Mouse (Mus musculus): ENCODE measurements around the gene Slc45a3. TPM values are rescaled to one million over a fixed set of nuclear protein-coding genes. Genes with fewer than 3 reads are reported as not detected.

Gene Slc45a3
- total RNA-seq, 2 experiments from 2014 or later = 0.48 to 0.68 TPM

DNA sequence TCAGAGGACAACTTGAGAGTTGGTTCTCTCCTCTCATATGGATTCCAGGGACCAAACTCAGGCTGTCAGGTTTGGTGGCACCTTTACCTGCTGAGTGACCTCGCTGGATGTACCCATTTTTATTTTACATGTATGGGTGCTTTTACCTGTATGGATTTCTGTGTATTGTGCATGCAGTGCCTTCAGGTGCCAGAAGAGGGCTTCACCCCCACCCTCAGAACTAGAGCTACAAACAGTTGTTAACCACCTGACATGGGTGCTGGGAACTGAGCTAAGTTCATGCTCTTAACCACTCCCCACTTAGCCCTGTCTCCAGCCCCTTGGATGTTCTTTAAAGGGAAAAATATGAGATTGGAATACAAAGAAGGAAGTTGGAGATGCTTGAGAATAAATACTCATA lies 52.0 kb downstream of the Slc45a3 start:
- TF ChIP-seq CTCF (IDR thresholded peaks at IDR 0.05) = peak; percentile 27
- no peak for DNase-seq (ENCODE audit: extremely low spot score in 1 of 2, low spot score in 2 of 2)
- Histone ChIP-seq H3K27ac (no peak overlapping the region), H3K4me3 (no peak overlapping the region)
- intact Hi-C loops (cut with DNase I) = no loop called here

DNA sequence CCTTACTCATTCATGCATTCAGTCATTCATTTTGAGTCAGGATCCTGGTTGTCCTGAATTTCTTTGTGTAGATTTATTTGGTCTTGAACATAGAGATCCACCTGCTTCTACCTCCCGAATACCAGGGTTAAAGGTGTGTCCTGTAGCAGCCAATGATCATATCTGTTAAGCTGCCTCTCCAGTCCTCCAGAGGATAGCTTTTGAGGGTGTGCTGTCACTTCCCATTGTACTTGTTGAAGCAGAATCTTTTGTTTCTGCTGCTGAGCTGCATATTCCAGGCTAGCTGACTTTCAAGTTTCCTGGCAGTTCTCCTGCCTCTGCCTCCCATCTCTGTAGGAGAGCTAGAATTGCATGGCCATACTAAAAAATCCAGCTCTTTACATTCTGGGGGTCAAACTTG lies 53.9 kb downstream of the Slc45a3 start:
- Histone ChIP-seq H3K4me3 (no peak overlapping the region), H3K27ac (no peak overlapping the region)
- no peak for TF ChIP-seq CTCF (IDR thresholded peaks at IDR 0.05)
- intact Hi-C loops (cut with DNase I) = no loop called here
- no peak for DNase-seq (ENCODE audit: extremely low spot score in 1 of 2, low spot score in 2 of 2)

DNA sequence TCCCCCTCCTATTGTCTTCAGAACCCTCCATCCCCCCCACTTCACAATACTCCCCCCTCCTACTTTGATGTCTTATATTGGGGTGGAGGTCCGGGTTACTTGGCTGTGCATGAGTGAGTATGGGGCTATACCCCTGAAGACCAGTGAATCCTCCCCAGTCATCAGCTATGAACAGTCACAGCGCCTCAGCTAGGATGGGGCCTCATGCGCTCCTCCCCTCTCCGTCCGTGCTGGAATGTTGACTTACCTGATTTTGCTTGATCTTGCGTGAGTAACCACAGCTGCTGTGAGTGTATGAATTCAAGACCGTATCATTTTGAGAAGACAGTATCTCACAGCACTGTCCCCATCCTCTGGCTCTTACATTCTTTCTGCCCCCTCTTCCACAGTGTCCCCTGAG lies 57.1 kb downstream of the Slc45a3 start:
- TF ChIP-seq CTCF (IDR thresholded peaks at IDR 0.05) = no peak
- Histone ChIP-seq H3K4me3 (no peak overlapping the region), H3K27ac (no peak overlapping the region)
- intact Hi-C loops (cut with DNase I) = no loop called here
- no peak for DNase-seq (ENCODE audit: extremely low spot score in 1 of 2, low spot score in 2 of 2)

DNA sequence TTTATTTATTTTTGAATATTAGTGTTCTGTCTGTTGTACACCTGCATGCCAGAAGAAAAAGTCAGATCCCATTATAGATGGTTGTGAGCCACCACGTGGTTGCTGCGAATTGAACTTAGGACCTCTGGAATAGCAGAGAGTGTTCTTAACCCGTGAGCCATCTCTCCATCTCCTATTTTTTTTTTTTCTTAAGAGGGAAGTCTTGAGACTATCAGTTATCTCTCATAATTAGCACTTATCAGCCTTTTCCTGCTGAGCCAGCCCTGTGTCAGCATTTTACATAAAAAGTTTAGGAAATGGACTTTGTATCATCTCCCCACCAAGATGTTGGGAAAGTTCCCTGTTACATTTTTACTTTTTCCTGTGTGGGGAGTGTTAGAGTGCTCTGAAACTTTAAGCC lies 59.3 kb downstream of the Slc45a3 start:
- no peak for TF ChIP-seq CTCF (IDR thresholded peaks at IDR 0.05)
- intact Hi-C loops (cut with DNase I) = no loop called here
- no peak for DNase-seq (ENCODE audit: extremely low spot score in 1 of 2, low spot score in 2 of 2)
- Histone ChIP-seq H3K27ac (no peak overlapping the region), H3K4me3 (no peak overlapping the region)

DNA sequence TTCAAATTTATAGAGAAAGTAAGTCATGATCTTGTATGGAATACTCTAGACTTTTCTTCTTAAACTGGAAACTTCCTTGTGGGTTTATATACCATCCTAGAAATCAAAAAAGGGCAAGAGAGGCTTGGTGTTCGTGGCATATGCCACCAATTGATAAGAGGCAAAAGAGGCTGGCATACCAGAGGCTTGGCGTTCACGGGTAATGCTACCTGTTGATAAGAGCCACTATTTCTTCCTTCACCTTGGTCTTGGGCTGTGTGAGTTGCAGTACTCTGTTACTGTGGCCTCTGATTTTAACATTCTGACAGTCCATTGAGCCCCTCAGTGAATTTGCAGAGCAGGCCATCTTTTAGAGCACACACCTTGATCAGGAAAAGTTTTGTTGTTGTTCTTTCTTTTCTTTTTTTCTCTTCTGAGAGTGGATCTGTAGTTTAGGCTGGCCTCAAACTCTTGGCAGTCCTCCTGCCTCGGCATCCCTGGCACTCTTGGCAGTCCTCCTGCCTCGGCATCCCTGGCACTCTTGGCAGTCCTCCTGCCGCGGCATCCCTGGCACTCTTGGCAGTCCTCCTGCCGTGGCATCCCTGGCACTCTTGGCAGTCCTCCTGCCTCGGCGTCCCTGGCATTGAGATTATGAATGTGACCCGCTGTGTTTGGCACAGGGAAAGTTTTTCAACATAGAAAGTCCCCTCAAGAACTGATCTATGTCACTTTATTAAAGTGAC lies 64.3 kb downstream of the Slc45a3 start:
- TF ChIP-seq CTCF (IDR thresholded peaks at IDR 0.05) = no peak
- Histone ChIP-seq H3K27ac (no peak overlapping the region), H3K4me3 (no peak overlapping the region)
- no peak for DNase-seq (ENCODE audit: extremely low spot score in 1 of 2, low spot score in 2 of 2)
- intact Hi-C loops (cut with DNase I) = no loop called here

DNA sequence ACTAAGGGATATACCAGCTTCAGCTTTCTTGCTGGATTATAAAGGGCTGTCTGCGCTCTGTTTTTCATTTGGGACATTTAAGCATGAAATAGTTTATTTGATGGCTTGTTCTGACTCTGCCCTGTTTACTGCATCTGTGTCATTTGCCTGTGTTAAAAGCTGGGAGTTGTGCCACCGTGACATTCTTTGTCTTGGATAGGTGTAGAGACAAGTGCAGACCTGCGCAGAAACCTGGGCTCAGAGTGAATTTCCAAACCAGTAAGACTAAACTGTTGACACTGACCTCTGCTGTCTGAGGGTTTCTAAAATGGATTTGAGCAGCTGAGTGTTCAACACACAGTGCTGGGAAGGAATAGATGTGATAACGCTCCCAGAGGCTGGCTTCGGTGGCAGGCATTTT lies 65.2 kb downstream of the Slc45a3 start:
- H3K27ac ChIP-seq = no peak overlapping the region
- TF ChIP-seq CTCF (IDR thresholded peaks at IDR 0.05) = no peak
- intact Hi-C loops (cut with DNase I) = no loop called here
- DNase-seq (ENCODE audit: extremely low spot score in 1 of 2, low spot score in 2 of 2) = no peak
- H3K4me3 ChIP-seq = no peak overlapping the region

DNA sequence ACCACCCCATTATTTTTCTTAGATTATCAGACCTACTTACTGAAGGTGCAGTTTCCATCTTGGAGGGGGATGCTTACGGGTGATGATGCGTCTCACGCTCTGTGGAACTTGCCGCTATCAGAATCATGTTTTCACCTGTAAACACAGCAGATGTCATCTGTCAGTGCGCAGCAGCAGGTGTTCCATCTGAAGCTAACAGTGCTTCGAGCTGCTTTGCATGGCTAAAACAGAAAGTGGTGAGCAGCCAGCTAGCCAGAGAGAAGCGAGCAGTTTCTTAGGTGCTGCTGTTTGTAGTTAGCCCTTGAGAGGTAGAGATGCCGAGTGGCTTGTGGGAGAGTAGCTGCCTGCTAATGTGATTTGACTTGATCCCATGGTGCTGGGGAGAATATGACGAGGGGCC lies 65.6 kb downstream of the Slc45a3 start:
- intact Hi-C loops (cut with DNase I) = no loop called here
- no peak for DNase-seq (ENCODE audit: extremely low spot score in 1 of 2, low spot score in 2 of 2)
- TF ChIP-seq CTCF (IDR thresholded peaks at IDR 0.05) = no peak

DNA sequence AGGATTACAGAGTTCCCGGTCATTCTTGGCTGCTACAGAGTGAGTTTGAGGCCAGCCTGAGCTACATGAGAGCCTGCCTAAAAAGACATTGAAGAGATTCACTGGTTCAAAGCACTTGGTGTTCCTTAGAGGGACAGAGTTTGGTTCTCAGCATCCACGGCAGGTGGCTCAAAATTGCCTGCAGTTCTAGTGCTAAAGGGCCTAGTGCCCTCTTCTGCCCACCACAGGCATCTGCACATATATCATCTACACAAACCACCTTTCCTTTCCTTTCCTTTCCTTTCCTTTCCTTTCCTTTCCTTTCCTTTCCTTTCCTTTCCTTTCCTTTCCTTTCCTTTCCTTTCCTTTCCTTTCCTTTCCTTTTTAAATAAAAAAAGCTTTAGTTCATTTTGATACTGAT lies 67.8 kb downstream of the Slc45a3 start:
- no peak overlapping the region for H3K27ac ChIP-seq
- TF ChIP-seq CTCF (IDR thresholded peaks at IDR 0.05) = peak; percentile 50

More for the DNA sequence above, 65.6 kb downstream of the Slc45a3 start:
- H3K27ac ChIP-seq = no peak overlapping the region
- no peak overlapping the region for H3K4me3 ChIP-seq

DNA sequence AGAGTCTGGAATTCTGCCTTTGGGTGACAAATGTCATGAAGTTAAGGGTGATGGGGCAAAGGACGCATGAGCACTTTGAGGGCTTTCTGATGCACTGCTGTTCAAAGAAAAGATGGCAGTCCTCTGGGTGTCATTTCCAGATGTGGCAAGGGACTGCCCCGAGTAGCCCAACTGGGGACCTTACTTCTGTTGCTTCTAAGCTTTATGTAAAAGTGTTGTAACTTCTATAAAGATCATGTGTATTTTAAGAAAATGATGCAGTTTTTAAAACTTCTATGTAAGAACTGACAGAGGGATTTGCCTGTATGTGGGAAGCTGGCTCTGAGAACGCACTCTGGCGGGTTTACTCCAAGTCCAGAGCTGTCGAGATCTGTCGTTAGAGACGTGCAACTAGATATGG lies 69.4 kb downstream of the Slc45a3 start:
- intact Hi-C loops (cut with DNase I) = no loop called here
- H3K4me3 ChIP-seq = no peak overlapping the region
- no peak for TF ChIP-seq CTCF (IDR thresholded peaks at IDR 0.05)
- no peak for DNase-seq (ENCODE audit: extremely low spot score in 1 of 2, low spot score in 2 of 2)
- no peak overlapping the region for H3K27ac ChIP-seq

More for the DNA sequence above, 67.8 kb downstream of the Slc45a3 start:
- H3K4me3 ChIP-seq = no peak overlapping the region
- intact Hi-C loops (cut with DNase I) = no loop called here
- no peak for DNase-seq (ENCODE audit: extremely low spot score in 1 of 2, low spot score in 2 of 2)

Other genes with a start within 250 kb of the Slc45a3 start
- gene Slc26a9, start 218.9 kb upstream of the Slc45a3 start, total RNA-seq (2021) = under 1 TPM in 1 of 2 experiments, not detected in 1; 0.09 TPM
- 1 to 10 TPM; 1.5 to 2.3 TPM for gene Pm20d1, start 165.6 kb upstream of the Slc45a3 start, total RNA-seq (2021)
- 10 to 100 TPM; 42.6 to 46.8 TPM for gene Slc41a1, start 135.5 kb upstream of the Slc45a3 start, total RNA-seq (2021)
- gene Rab29, start 95.7 kb upstream of the Slc45a3 start, total RNA-seq (2021) = 1 to 10 TPM; 4.8 to 5.0 TPM
- gene Nucks1, start 52.4 kb upstream of the Slc45a3 start, total RNA-seq (2021) = 100 to 1,000 TPM; 145 to 148 TPM
- gene Elk4, start 44.6 kb downstream of the Slc45a3 start, total RNA-seq (2021) = 10 to 100 TPM; 55.7 to 57.8 TPM
- 10 to 100 TPM; 80.0 to 85.2 TPM for gene Mfsd4a, start 105.1 kb downstream of the Slc45a3 start, total RNA-seq (2021)
- 10 to 100 TPM; 27.9 to 33.2 TPM for gene Cdk18, start 176.7 kb downstream of the Slc45a3 start, total RNA-seq (2021)
- 1 to 10 TPM; 3.9 to 6.8 TPM for gene Lemd1, start 228.5 kb downstream of the Slc45a3 start, total RNA-seq (2021)
- 1 to 10 TPM; 4.3 to 6.1 TPM for gene AC124108.1, start 228.5 kb downstream of the Slc45a3 start, total RNA-seq (2021)

Data from left cerebral cortex, adult 2 months (tissue).